Mouse (Mus musculus) hindbrain, embryonic 11.5 days (tissue): ENCODE results near the gene Ptprm. TPM values are rescaled to one million over a fixed set of nuclear protein-coding genes. Genes with fewer than 3 reads are reported as not detected.

Source experiments
- ATAC-seq: fragments of 200-750 bp; cut with Nextera tagmentation; 2 replicates; pipeline ENCODE4 v1.8.0; 2017; ENCODE audit warnings: mild to moderate bottlenecking, moderate TSS enrichment, moderate library complexity; ENCODE audit not compliant: low FRiP score
- DNase-seq: peaks from one replicate; pipeline ENCODE4 v3.0.0-alpha.2; 2015; ENCODE audit warnings: low spot score
- H3K27ac ChIP-seq: fragments of 300-500 bp; sonication (generic); 2 replicates; pipeline ENCODE4 v1.5.1; 2014; ENCODE audit warnings: mild to moderate bottlenecking, low read depth, low read length
- H3K27me3 ChIP-seq: fragments of 300-500 bp; sonication (generic); 2 replicates; pipeline ENCODE4 v1.6.1; 2014; ENCODE audit warnings: mild to moderate bottlenecking, low read length, moderate library complexity, mixed read lengths; ENCODE audit not compliant: control insufficient read depth, insufficient read depth
- H3K36me3 ChIP-seq: fragments of 300-500 bp; sonication (generic); 2 replicates; pipeline ENCODE4 v1.6.1; 2014; ENCODE audit warnings: mild to moderate bottlenecking, low read length, moderate library complexity, mixed read lengths; ENCODE audit not compliant: control insufficient read depth, insufficient read depth
- H3K4me1 ChIP-seq: fragments of 300-500 bp; sonication (generic); replicated peaks from 2 replicates; pipeline ENCODE4 v1.6.1; 2014; ENCODE audit warnings: low read length, mixed read lengths; ENCODE audit not compliant: control insufficient read depth, insufficient read depth
- H3K4me2 ChIP-seq: fragments of 300-500 bp; sonication (generic); replicated peaks from 2 replicates; pipeline ENCODE4 v1.6.1; 2014; ENCODE audit warnings: mild to moderate bottlenecking, low read depth, low read length
- H3K4me3 ChIP-seq: fragments of 300-500 bp; sonication (generic); 2 replicates; pipeline ENCODE4 v1.5.1; 2014; ENCODE audit warnings: low read depth, low read length
- H3K9ac ChIP-seq: fragments of 300-500 bp; sonication (generic); 2 replicates; pipeline ENCODE4 v1.6.1; 2014; ENCODE audit warnings: low read depth, low read length
- H3K9me3 ChIP-seq: fragments of 300-500 bp; sonication (generic); 2 replicates; pipeline ENCODE4 v1.6.1; 2016; ENCODE audit warnings: low read length; ENCODE audit not compliant: control insufficient read depth
- WGBS: fragments of 180-500 bp; shearing (Covaris S2); extraction: QIAGEN DNeasy Blood & Tissue Kit; methylation state at CpG from one replicate; pipeline ENCODE4 v1.1.7; 2014; 5-methylcytosine and 5-hydroxymethylcytosine counted together
- polyA plus RNA-seq: library from polyadenylated mRNA; unstranded; fragments of >200 nt; fragmentation: Nextera tagmentation; extraction: Ambion mirVana; gene quantifications from 2 replicates; pipeline ENCODE4 v1.2.1, GENCODE M21; 2014

Ptprm gene
- polyA plus RNA-seq, 1 experiment from 2014 or later = 11.2 TPM

DNA sequence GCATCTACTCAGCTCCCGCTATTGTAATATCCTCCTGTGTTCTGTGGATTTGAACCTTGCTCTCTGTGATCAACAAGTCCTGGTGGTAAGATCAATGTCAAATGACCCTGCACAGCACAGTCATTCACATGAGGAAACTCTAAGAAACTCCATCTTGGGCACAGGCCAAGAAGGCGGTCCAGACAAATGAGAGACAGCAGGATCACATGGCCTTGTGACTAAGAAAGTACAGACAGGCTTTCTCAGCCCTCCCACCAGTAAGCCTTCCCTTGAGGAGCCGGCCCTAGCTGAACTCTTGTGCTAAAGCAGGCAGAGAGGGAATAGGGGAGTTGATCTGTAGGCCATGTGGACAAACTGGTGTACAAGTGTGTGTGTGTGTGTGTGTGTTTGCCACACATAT is 49.4 kb downstream of the Ptprm start:
- Histone ChIP-seq H3K9ac (no peak overlapping the region), H3K36me3 (no peaks in the 10 kb centered on the region), H3K27me3 (no peaks in the 10 kb centered on the region), H3K4me3 (no peak overlapping the region), H3K27ac (no peak overlapping the region), H3K9me3 (no peaks in the 10 kb centered on the region), H3K4me1 (no peaks in the 10 kb centered on the region), H3K4me2 (no peak overlapping the region)
- 81% methylated on average over 3 of the region's 3 CpGs for WGBS
- no peak for DNase-seq
- no peak for ATAC-seq

DNA sequence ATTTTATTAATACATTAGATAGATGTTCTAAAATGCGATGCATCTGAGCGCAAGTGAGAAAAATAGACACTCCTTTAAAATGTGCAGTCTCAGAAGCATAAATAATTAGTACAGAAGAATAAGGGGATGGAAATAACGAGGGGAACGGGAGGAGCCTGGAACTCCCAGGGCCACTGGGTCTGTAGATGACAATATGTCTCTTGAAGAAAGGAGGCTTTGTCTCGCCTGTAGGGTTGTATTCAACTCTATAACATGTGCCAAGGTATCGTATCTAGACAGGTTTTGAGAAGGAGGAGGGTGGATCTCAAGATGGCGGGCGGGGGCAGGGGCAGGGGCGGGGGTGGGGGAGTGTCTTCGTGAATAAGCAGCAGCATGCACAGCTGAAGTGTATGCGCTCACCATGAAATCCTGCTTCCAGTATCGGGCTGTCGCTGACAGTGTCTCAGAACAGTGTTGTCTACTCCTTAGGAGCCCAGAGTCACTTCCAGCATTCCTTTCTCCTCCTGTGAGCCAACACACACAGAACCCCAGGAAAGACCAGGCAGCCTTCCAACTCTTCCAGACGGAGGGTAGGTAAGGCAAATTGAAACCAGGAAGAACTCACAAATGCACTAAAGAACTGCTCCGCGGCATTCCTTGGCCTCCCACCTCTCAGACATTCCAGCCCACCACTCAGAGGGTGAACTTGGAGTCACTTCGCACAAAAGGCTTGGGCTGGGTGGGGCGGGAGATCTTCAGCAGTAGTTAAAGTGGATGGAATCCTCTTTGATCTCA is 50.7 kb downstream of the Ptprm start:
- ATAC-seq (no peak), DNase-seq (no peak)
- Histone ChIP-seq H3K4me2 (no peak overlapping the region), H3K9ac (no peak overlapping the region), H3K4me1 (no peaks in the 10 kb centered on the region), H3K27me3 (no peaks in the 10 kb centered on the region), H3K36me3 (no peaks in the 10 kb centered on the region), H3K27ac (no peak overlapping the region), H3K4me3 (no peak overlapping the region), H3K9me3 (no peaks in the 10 kb centered on the region)
- 82% methylated on average over 18 of the region's 18 CpGs for WGBS

DNA sequence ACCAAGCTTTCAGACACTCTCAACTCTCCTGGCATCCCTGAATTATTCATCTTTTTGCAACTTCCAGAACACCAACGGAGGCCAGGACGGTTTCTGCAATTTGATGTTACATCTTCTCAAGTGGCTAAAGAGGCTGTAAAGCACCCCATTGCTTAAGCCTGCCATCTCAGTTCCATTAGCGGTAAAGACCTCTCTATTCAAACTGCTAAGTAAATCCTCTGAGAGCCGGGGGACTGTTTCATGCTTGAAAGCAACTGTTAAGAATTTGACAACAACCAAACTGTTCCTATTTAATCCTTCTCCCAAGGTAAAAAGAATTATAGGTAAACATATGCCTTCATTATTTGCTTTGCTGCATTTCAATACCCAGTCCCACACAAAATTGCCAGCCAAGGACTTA is 51.7 kb downstream of the Ptprm start:
- DNase-seq = no peak
- no peak overlapping the region for H3K9ac ChIP-seq
- no peaks in the 10 kb centered on the region for H3K27me3 ChIP-seq
- no peak for ATAC-seq
- no peaks in the 10 kb centered on the region for H3K36me3 ChIP-seq
- no peak overlapping the region for H3K4me3 ChIP-seq
- no peaks in the 10 kb centered on the region for H3K4me1 ChIP-seq
- no peaks in the 10 kb centered on the region for H3K9me3 ChIP-seq
- WGBS = 58% methylated on average over 4 of the region's 4 CpGs
- H3K27ac ChIP-seq = no peak overlapping the region
- no peak overlapping the region for H3K4me2 ChIP-seq

DNA sequence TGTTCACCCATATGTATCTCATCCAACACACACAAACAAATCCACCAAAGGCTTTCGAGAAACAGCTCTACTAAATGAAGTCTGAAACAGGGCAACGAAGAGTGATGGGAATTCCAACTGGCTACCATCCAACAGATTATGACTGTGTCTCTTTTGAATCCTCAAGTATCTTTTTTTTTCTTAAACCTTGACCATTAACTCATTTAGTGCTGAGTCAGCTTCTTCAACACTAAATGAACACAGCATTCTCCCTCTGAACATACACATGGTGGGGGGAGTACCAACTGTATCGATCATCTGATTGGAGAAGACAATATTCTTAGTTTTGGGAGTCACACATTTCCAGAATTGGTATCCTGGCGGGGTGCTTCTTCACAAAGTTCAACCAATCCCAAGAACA is 52.2 kb downstream of the Ptprm start:
- Histone ChIP-seq H3K27ac (no peak overlapping the region), H3K36me3 (no peaks in the 10 kb centered on the region), H3K4me3 (no peak overlapping the region), H3K27me3 (no peaks in the 10 kb centered on the region), H3K4me1 (no peaks in the 10 kb centered on the region), H3K9ac (no peak overlapping the region), H3K9me3 (no peaks in the 10 kb centered on the region), H3K4me2 (no peak overlapping the region)
- DNase-seq (no peak), ATAC-seq (no peak)
- WGBS = 89% methylated on average over 4 of the region's 4 CpGs

DNA sequence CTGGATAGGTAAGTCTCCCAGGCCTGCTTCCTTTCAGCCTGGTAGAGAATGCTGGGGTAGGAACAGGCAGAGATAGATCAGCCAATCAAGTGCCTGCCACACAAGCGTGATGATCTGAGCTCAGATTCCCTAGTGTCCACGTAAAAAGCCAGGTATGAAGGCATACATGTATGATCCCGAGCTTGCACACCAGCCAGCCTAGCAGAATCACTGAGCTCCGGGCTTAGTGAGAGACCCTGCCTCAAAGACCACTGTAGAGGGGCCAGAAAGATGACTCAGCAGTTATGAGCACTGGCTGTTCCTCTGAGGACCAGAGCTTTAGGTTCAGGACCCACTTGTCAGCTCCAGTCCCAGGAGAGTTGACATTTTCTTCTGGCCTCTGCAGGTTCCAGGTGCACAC is 52.9 kb downstream of the Ptprm start:
- H3K4me1 ChIP-seq = no peaks in the 10 kb centered on the region
- 96% methylated on average over 4 of the region's 4 CpGs for WGBS
- no peaks in the 10 kb centered on the region for H3K36me3 ChIP-seq
- DNase-seq = no peak
- no peak for ATAC-seq
- H3K9me3 ChIP-seq = no peaks in the 10 kb centered on the region
- H3K27me3 ChIP-seq = no peaks in the 10 kb centered on the region
- H3K4me3 ChIP-seq = no peak overlapping the region
- no peak overlapping the region for H3K4me2 ChIP-seq
- no peak overlapping the region for H3K9ac ChIP-seq
- no peak overlapping the region for H3K27ac ChIP-seq

DNA sequence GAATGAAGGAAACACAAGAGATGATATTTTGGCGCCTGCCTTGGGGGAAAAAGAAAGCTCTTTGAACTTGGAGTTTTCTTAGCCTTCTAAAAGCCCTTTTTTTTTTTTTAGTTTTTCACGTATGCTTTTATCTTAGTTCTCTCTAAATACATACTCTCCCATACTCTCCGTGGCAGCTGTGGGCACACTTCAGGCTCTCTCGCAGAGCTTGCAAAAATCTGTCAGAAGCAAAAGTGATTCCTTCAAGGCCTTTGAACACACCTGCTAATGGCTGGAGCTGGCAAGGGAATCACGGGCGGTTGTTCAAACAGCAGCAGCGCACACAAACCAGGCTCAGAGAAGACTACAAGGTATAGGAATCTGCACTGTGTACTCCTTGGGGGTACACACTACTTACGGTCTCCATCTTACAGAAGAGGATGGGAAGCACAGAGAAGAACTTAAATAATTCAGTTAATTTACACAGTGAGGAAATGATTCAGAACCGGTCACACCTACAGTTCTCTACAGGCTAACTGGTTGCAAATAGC is 55.9 kb downstream of the Ptprm start:
- no peak for DNase-seq
- WGBS = 90% methylated on average over 9 of the region's 9 CpGs

DNA sequence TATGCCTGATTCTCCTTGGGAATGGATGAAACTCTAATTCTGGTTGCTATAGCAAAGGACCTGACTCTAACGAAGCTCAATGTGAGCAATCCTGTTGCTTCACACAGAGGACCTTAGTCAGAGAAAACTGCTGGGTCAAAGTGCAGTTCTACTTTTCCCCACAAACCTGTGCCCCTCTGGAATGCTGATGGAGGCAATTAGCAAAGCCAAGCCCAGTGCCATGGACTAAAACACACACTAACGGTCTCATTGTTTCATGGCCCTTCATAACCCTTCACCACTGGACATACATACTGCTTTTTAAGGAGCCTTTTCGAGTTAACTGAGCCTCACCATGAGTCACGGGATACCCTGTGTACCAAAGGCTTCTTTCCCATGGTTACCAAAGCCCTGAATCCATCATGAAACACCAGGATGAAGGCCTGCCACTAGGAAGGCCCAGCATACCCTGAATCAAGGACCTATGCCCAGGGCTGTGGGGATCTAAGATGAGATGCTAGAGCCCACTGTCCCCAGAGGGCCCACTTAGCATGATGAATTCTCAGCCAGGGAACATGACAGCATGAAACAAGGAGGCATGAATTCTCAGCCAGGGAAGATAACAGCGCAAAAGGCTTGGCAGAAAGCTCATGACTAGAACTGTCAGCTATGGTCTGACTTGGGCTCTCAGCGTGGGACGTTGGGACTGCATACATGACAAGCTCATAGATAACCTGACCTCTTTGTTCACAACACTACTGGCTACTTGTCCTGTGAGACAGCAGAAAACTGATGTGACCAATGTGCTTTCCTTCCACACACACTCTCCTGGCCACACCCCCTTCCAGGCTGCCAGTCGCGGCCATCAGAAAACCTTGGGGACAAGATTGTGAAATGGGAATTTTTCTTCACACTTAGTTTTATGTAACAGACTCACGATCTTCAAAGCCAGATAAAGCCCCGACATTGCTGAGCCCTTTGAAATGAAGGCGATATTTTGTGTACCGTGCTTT is 57.4 kb downstream of the Ptprm start:
- no peak overlapping the region for H3K9ac ChIP-seq
- no peaks in the 10 kb centered on the region for H3K4me1 ChIP-seq
- no peaks in the 10 kb centered on the region for H3K9me3 ChIP-seq
- H3K4me3 ChIP-seq = no peak overlapping the region
- no peak for ATAC-seq
- H3K27ac ChIP-seq = no peak overlapping the region
- H3K27me3 ChIP-seq = no peaks in the 10 kb centered on the region
- H3K4me2 ChIP-seq = no peak overlapping the region
- DNase-seq = no peak
- no peaks in the 10 kb centered on the region for H3K36me3 ChIP-seq
- 88% methylated on average over 13 of the region's 13 CpGs for WGBS

More for the DNA sequence above, 55.9 kb downstream of the Ptprm start:
- H3K4me1 ChIP-seq = no peaks in the 10 kb centered on the region
- no peak overlapping the region for H3K4me3 ChIP-seq
- no peak overlapping the region for H3K4me2 ChIP-seq
- H3K9ac ChIP-seq = no peak overlapping the region
- no peak for ATAC-seq
- no peaks in the 10 kb centered on the region for H3K27me3 ChIP-seq
- H3K27ac ChIP-seq = no peak overlapping the region
- no peaks in the 10 kb centered on the region for H3K9me3 ChIP-seq
- H3K36me3 ChIP-seq = no peaks in the 10 kb centered on the region

DNA sequence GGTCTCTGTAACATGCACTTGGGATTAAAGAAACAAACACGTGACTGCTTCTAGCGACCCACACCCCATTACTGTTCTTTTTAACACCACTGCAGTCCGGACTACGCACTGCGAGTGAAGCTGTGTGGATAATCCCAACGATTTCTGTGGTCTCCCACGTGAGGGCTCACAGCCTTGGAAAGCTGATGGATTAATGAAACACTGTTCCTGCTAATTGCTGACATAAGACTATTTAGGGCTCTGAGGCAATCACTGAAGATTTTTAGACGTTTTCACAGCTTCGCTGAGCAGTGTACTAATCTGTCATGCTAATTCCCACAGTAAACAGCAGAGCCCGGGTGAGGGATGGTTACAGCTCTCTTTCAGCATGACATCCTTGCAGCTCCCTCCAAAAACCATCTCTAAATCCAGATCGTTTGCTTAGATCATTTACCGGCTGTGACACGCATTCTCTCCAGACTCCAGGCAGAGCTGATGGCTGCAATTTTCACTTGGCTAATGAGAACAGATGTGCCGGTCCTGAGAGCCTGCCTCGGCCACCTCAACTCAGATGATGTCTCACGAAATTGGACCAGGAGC is 63.5 kb downstream of the Ptprm start:
- H3K9me3 ChIP-seq = no peaks in the 10 kb centered on the region
- DNase-seq = peak; percentile 16

More for the DNA sequence above, 63.5 kb downstream of the Ptprm start:
- no peaks in the 10 kb centered on the region for H3K36me3 ChIP-seq
- peak; percentile 40; the same call in 1 of the 2 replicates for ATAC-seq
- no peak overlapping the region for H3K4me3 ChIP-seq
- H3K9ac ChIP-seq = no peak overlapping the region
- no peak overlapping the region; the same call in 1 of the 2 replicates for H3K27ac ChIP-seq
- WGBS = 43% methylated on average over 16 of the region's 16 CpGs
- no peaks in the 10 kb centered on the region for H3K4me1 ChIP-seq
- no peaks in the 10 kb centered on the region for H3K27me3 ChIP-seq
- peak overlapping the region; percentile 11 for H3K4me2 ChIP-seq
